Mouse (Mus musculus): Measurements from ENCODE around the gene Arhgap22.

DNA sequence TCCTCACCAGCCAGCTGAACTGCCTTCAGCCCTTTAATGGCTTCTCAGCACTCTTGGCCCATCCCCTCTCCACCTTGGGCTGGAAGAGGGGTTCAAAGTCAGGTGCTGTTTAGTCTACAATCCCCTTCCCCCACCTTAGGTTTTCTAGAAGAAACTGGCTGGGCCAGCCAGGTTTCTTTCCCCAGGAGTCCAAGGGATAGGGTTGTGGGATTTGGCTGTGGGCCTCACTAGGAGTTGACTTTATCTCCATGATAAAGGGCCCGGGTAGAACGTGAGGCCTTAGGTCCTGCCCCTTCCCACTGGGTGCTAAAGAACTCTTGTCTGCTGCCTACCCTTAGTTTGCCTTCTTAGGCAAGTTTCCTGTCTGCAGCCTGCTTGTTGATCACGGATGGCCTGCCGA is 117.8 kb downstream of the Arhgap22 start:
- no peak for TF ChIP-seq CTCF (IDR thresholded peaks at IDR 0.05; ENCODE audit: insufficient read depth, low read length)
- TF ChIP-seq POLR2A (IDR thresholded peaks at IDR 0.05; ENCODE audit: borderline replicate concordance, extremely low read depth, low read depth, low read length): no peak

All from lung, adult 2 months (tissue).